Mouse (Mus musculus) stomach, embryonic 15.5 days (tissue): ENCODE results near the gene Cd3g. TPM values are rescaled to one million over a fixed set of nuclear protein-coding genes. Genes with fewer than 3 reads are reported as not detected.
"Not testable (repeated sequence)": the region's sequence is repeated elsewhere in the genome, so short reads cannot be mapped to it uniquely, and the experiment has no call there.

Experiments used
- ATAC-seq: fragments of 200-750 bp; cut with Nextera tagmentation; 2 replicates; pipeline ENCODE4 v1.8.0; 2017; ENCODE audit warnings: low read depth, moderate number of reproducible peaks, moderate TSS enrichment; ENCODE audit not compliant: insufficient read depth, low FRiP score
- H3K27ac ChIP-seq: fragments of 300-500 bp; sonication (generic); 2 replicates; pipeline ENCODE4 v1.5.1; 2015; ENCODE audit warnings: mild to moderate bottlenecking, inconsistent platforms
- H3K27me3 ChIP-seq: fragments of 300-500 bp; sonication (generic); replicated peaks from 2 replicates; pipeline ENCODE4 v1.6.1; 2015; ENCODE audit warnings: inconsistent platforms
- H3K36me3 ChIP-seq: fragments of 300-500 bp; sonication (generic); 2 replicates; pipeline ENCODE4 v1.6.1; 2015; ENCODE audit warnings: inconsistent platforms
- H3K4me1 ChIP-seq: fragments of 300-500 bp; sonication (generic); 2 replicates; pipeline ENCODE4 v1.6.1; 2015; ENCODE audit warnings: inconsistent platforms
- H3K4me2 ChIP-seq: fragments of 300-500 bp; sonication (generic); 2 replicates; pipeline ENCODE4 v1.6.1; 2015; ENCODE audit warnings: mild to moderate bottlenecking, inconsistent platforms
- H3K4me3 ChIP-seq: fragments of 300-500 bp; sonication (generic); replicated peaks from 2 replicates; pipeline ENCODE4 v1.5.1; 2015; ENCODE audit warnings: inconsistent platforms
- H3K9ac ChIP-seq: fragments of 300-500 bp; sonication (generic); 2 replicates; pipeline ENCODE4 v1.6.1; 2015; ENCODE audit warnings: inconsistent platforms
- H3K9me3 ChIP-seq: fragments of 300-500 bp; sonication (generic); 2 replicates; pipeline ENCODE4 v1.6.1; 2016; ENCODE audit warnings: inconsistent platforms
- WGBS: fragments of 180-500 bp; shearing (Covaris S2); methylation state at CpG from one replicate; pipeline ENCODE4 v1.1.7; 2015; 5-methylcytosine and 5-hydroxymethylcytosine counted together
- polyA plus RNA-seq: library from polyadenylated mRNA; unstranded; fragments of >200 nt; fragmentation: Nextera tagmentation; extraction: Ambion mirVana; gene quantifications from 2 replicates; pipeline ENCODE4 v1.2.1, GENCODE M21; 2015

Cd3g gene
- polyA plus RNA-seq, 1 experiment from 2014 or later = 1.0 TPM

DNA sequence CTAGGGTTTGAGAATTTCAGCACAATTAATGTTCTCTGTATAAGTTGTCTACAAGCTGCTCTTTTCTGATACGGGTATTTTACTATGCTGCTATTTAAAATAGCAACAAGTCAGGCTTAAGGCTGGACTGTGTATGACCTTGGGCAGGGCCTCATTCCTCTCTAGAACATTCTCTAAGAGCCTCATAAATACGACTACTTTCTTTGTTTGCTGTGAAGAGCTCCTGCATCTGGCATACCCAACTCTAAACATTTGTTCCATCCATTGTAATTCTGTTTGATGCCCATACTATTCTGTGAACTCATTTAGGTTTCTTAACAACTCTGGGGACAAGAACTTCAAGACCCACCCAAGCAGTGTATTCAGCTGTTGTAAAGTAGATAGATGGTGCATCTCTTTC, 2.8 kb upstream of the Cd3g start:
- Histone ChIP-seq H3K4me1 (no peaks in the 10 kb centered on the region), H3K4me2 (no peak overlapping the region), H3K36me3 (no peaks in the 10 kb centered on the region), H3K9me3 (no peaks in the 10 kb centered on the region), H3K27ac (no peak overlapping the region), H3K4me3 (no peak overlapping the region), H3K9ac (no peak overlapping the region), H3K27me3 (no peaks in the 10 kb centered on the region)
- WGBS = 62% methylated on average over 2 of the region's 2 CpGs
- ATAC-seq = no peak

DNA sequence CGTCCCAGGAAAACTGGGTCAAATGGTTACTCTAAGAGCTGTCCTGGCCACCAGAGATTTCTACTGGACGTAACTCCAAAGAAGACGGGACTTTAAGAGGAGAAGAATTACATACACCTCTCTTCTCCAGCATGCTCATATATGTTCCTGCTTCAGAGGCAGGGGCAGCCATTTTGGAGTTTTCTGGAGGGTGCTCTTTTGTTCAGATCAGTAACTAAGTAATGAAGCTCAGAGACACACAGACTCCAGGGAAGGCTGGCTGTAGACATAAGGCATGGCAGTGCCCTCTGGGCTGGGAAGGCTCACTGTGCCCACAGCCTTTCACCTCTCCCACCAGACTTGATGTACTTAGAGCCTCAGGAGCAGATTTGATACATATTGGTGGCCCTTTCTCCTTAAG, 2.3 kb upstream of the Cd3g start:
- Histone ChIP-seq H3K4me3 (no peak overlapping the region), H3K27me3 (no peaks in the 10 kb centered on the region), H3K36me3 (no peaks in the 10 kb centered on the region), H3K4me2 (no peak overlapping the region), H3K4me1 (no peaks in the 10 kb centered on the region), H3K9me3 (no peaks in the 10 kb centered on the region), H3K27ac (no peak overlapping the region), H3K9ac (no peak overlapping the region)
- 84% methylated on average over 3 of the region's 3 CpGs for WGBS
- ATAC-seq = no peak

DNA sequence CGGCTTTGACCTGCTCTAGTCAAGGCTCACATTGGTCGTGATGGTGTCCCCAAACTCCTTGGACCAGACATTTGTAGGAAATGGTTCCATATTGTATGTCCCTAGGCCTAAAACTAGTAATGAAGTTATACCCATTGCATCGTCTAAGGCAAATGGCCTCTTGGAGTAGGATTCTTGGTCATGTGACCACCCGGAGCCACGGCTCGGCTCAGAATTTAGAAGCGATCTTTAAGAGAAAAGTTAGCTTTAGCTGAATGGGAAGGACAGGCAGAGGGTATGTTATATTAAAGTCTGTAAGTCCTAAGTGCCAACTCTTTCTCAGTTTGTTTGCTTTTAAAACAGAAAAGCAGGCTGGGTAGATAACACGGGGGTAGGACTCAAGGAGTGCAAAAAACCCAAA, 1.9 kb upstream of the Cd3g start:
- Histone ChIP-seq H3K4me1 (no peaks in the 10 kb centered on the region), H3K27ac (no peak overlapping the region), H3K9me3 (no peaks in the 10 kb centered on the region), H3K4me2 (no peak overlapping the region), H3K27me3 (no peaks in the 10 kb centered on the region), H3K9ac (no peak overlapping the region), H3K36me3 (no peaks in the 10 kb centered on the region), H3K4me3 (no peak overlapping the region)
- 83% methylated on average over 8 of the region's 8 CpGs for WGBS
- no peak for ATAC-seq

DNA sequence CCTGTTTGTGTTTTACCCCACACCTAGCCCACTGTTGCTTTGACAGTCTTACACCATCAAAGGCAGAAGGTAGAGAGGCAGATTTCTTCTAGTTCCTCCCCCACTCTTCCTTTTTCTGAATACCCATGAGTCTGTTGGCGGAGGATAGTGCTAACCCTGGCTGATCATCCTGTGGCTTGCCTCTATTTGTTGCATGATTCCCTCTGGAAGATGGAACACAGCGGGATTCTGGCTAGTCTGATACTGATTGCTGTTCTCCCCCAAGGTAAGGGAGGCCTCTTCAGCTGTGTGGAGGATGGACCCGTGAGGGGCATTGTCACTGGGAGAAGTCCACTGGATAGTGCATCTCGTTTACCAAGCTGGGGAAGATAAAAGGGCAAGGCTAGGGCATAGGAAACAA, 1.4 kb upstream of the Cd3g start, which contains the start of gene Cd3d:
TSS of gene Cd3d (plus strand) at position 111 of the 400 bp plus-strand sequence.
- no peaks in the 10 kb centered on the region for H3K27me3 ChIP-seq
- no peak within 1 kb of the TSS for H3K4me3 ChIP-seq
- WGBS = 73% methylated on average over 4 of the region's 4 CpGs
- no peaks in the 10 kb centered on the region for H3K36me3 ChIP-seq
- no peak within 1 kb of the TSS for H3K9ac ChIP-seq
- no peak within 1 kb of the TSS for H3K4me2 ChIP-seq
- H3K4me1 ChIP-seq = no peaks in the 10 kb centered on the region
- H3K9me3 ChIP-seq = no peaks in the 10 kb centered on the region
- ATAC-seq = no peak
- no peak within 1 kb of the TSS for H3K27ac ChIP-seq

DNA sequence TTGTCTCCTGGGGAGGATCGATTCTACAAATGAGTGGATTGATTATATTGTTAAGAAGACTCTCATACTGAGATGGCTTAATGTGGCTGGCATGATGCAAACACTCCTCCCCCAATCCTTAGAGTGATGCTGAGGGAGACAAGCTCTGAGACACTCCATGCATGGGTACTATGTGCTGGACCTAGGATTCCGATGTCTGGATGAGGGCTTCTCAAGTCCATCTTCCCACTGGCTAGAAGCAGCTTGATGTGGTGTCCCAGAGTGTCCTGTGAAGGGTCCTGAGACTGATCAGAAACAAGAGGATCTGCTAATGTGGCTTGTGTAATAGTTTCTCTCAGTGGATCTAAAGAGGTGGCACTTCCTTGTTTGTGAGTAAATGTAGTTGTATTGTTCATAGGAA, 873 bp upstream of the Cd3g start:
- no peaks in the 10 kb centered on the region for H3K27me3 ChIP-seq
- H3K9me3 ChIP-seq = no peaks in the 10 kb centered on the region
- no peak for ATAC-seq
- no peak overlapping the region for H3K27ac ChIP-seq
- H3K4me2 ChIP-seq = no peak overlapping the region
- no peak overlapping the region for H3K4me3 ChIP-seq
- 85% methylated on average over 2 of the region's 2 CpGs for WGBS
- no peaks in the 10 kb centered on the region for H3K36me3 ChIP-seq
- H3K9ac ChIP-seq = no peak overlapping the region
- no peaks in the 10 kb centered on the region for H3K4me1 ChIP-seq

DNA sequence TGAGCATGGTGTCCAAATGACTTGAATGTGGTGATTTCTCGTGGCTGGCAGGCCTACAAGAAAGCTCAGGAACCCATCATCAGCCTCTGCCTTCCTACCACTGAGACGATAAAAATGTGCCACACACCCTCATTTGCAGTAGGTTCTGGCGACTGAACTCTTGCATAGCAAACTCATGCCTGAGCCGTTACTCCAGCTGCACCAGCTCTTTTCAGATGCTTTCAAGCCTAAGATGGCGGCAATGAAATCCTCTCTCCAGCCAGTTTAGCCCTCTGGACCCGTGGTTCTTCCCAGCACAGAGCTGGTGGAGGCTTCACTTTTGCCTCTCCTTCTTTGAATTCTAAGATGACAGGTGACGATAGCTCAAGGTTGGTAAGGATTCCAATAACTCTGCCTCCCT, 425 bp downstream of the Cd3g start:
- Histone ChIP-seq H3K36me3 (no peaks in the 10 kb centered on the region), H3K4me2 (no peak overlapping the region), H3K4me1 (no peaks in the 10 kb centered on the region), H3K9me3 (no peaks in the 10 kb centered on the region), H3K27me3 (no peaks in the 10 kb centered on the region), H3K27ac (no peak overlapping the region), H3K9ac (no peak overlapping the region), H3K4me3 (no peak overlapping the region)
- ATAC-seq = no peak
- WGBS = 74% methylated on average over 7 of the region's 7 CpGs

DNA sequence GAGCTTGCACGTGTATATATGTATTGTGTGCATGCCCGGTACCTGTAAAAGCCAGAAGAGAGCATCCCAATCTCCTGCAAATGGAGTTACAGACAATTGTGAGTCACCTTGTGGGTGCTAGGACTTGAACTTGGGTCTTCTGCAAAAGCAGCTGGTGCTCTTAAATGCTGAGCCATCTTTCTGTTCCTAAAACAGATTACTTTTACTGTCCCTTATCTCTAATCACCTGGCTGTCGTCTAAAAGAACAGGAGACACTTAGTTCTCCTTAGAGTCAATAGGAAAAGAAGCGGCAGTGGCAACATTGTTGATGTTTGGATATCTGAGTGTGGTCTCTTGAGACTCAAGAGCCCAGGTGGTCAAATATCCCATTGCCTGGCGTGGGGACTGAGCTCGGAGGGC, 2.4 kb downstream of the Cd3g start:
- H3K9me3 ChIP-seq = no peaks in the 10 kb centered on the region
- H3K27me3 ChIP-seq = no peaks in the 10 kb centered on the region; the same call in 1 of the 2 replicates
- no peak overlapping the region for H3K9ac ChIP-seq
- H3K4me2 ChIP-seq = no peak overlapping the region
- no peaks in the 10 kb centered on the region for H3K4me1 ChIP-seq
- no peak overlapping the region for H3K4me3 ChIP-seq
- H3K36me3 ChIP-seq = no peaks in the 10 kb centered on the region
- no peak overlapping the region for H3K27ac ChIP-seq
- no peak for ATAC-seq
- 71% methylated on average over 6 of the region's 6 CpGs for WGBS

DNA sequence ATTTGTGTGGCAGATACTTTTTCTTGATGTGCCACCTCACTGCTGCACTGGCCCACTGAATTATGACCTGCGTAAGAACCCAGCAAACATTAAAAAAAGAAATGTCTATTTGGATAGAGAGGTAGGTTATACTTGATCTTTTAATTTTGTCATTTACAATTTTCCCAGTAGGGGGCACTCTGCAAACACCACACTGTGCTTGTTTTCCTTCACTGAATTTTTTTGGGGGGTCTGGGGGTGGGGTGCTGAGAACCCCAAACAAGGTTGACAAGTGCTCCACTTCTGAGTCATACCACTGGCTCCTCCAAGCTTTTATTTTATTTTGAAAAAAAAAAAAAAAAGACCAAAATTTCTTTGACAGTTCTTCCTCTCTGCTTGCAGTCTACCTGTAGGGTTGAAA, 10.8 kb downstream of the Cd3g start:
- Histone ChIP-seq H3K4me2 (no peak overlapping the region), H3K27ac (no peak overlapping the region), H3K9me3 (no peaks in the 10 kb centered on the region), H3K36me3 (no peaks in the 10 kb centered on the region), H3K4me1 (peaks cover 7% of the 10 kb centered on the region), H3K27me3 (no peaks in the 10 kb centered on the region; the same call in 1 of the 2 replicates), H3K4me3 (no peak overlapping the region), H3K9ac (no peak overlapping the region)
- no peak for ATAC-seq
- WGBS = 61% methylated on average over 1 of the region's 1 CpGs

DNA sequence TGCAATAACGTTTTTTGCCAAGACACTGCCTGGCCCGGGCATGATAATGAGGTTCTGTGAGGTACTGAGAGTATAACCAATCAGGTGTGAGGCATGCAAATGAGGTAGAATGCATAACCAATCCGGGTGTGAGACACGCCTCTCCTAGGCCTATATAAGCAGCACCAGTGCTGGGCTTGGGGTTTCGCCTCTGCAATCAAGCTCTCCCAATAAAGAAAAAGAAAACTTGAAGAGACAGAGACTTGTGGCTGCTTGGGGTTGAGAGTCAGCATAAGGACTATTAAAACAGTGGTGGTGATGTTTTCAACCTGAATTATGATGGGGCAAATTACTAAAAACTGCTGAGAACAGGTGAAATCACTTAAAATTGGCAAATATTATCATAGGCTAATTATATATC, 12.5 kb downstream of the Cd3g start:
- H3K4me1 ChIP-seq = peaks cover 11% of the 10 kb centered on the region
- 76% methylated on average over 5 of the region's 5 CpGs for WGBS
- not testable (repeated sequence) for H3K4me3 ChIP-seq, H3K9me3 ChIP-seq, H3K36me3 ChIP-seq, H3K27ac ChIP-seq, H3K27me3 ChIP-seq, H3K9ac ChIP-seq, H3K4me2 ChIP-seq, ATAC-seq

DNA sequence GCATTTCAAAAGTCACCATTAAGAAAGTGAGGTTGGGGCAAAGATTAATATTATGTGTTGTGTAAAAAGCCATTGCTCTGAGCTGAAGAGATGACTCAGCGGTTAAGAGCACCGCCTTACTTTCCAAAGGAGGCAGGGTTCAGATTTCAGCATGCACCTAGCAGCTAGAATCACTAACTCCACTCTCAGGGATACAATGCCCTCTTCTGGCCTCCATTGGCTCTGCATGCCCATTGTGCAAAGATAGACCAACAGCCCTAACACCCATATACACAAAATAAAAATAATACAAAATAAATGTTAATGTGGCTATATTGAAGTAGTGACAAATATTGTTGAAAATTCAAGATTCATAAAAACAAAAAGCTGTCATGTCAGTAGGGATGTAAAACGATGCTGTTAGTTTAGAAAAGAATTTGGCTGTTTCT, 13.4 kb downstream of the Cd3g start:
- no peak overlapping the region for H3K9ac ChIP-seq
- ATAC-seq = peak; percentile 54; the same call in 1 of the 2 replicates

DNA sequence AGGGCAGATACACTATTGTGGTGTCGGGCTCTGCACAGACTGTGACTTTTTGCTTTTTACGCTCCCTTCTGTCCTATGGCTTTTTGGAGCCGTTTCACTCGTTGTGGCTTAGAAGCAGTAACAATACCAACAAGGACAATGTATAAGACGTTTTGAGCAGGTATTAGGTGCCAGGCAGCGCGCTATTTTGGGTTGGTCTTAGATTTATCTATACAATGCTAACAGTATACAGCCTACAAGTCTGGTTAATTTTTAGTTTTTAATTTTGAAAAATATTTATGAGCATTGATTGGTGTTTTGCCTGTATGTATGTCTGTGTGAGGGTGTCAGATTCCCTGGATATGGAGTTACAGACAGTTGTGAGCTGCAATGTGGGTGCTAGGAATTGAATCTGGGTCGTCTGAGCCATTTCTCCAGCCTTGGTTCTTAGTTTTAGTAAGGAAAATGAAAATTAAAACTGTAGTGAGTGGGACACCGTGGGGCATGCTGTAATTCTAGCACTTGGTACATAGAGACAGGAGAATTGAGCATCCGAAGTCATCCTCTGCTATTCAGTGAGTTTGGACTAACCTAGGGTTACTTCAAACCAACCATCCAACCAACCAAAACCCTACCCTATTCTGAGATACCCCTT, 14.3 kb downstream of the Cd3g start:
- Histone ChIP-seq H3K4me2 (peak overlapping the region; percentile 80), H3K9me3 (no peaks in the 10 kb centered on the region), H3K36me3 (peaks cover 3% of the 10 kb centered on the region; the same call in 1 of the 2 replicates), H3K4me1 (peaks cover 11% of the 10 kb centered on the region), H3K27ac (peak overlapping the region; percentile 49; the same call in 1 of the 2 replicates), H3K4me3 (peak overlapping the region; percentile 94), H3K9ac (no peak overlapping the region; the same call in 1 of the 2 replicates), H3K27me3 (no peaks in the 10 kb centered on the region; the same call in 1 of the 2 replicates)
- no peak for ATAC-seq
- WGBS = 12% methylated on average over 10 of the region's 10 CpGs

More for the DNA sequence above, 13.4 kb downstream of the Cd3g start:
- Histone ChIP-seq H3K9me3 (no peaks in the 10 kb centered on the region), H3K36me3 (no peaks in the 10 kb centered on the region), H3K4me3 (no peak overlapping the region), H3K27me3 (no peaks in the 10 kb centered on the region; the same call in 1 of the 2 replicates), H3K4me2 (no peak overlapping the region), H3K4me1 (peaks cover 11% of the 10 kb centered on the region), H3K27ac (no peak overlapping the region)
- 28% methylated on average over 3 of the region's 3 CpGs for WGBS

DNA sequence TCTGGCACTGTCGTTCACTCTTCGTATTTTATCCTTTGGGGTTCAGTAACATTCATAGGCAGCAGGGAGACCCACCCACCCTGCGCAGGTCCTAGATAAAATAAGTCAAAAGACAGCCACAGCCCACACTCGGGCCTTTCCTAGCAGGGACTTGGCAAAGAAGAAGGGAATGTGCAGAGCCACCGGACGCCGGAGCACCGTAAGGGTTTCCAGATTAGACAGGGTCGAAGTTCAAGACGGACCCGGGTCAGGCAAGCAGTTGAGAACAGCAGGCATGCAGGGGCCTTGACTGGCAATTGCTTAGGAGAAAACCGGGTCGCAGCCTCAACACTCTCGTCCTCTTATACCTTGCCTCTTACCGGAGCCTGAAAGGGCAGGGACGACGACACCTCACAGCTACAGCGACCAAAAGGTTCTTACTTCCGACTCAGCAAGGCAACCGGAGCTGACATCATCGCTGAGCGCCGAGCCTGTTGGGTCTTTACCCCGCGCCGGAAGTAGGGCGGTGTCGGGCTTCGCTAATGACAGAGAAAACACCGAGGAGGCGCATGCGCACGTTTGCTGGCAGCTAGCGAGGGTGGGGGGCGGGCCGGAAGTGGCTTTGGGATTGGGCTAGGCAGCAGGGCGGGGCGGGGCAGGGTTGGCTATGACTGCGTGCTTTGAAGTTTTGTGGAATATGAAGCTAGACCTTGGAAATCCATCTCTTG, 15.0 kb downstream of the Cd3g start, which contains the start of gene Ube4a:
TSS of gene Ube4a (minus strand) at position 475 of the 707 bp plus-strand sequence.
- Histone ChIP-seq H3K4me2 (peak within 1 kb of the TSS; percentile 80), H3K36me3 (peaks cover 8% of the 10 kb centered on the region; the same call in 1 of the 2 replicates), H3K9ac (peak within 1 kb of the TSS; percentile 71; the same call in 1 of the 2 replicates), H3K27me3 (no peaks in the 10 kb centered on the region; the same call in 1 of the 2 replicates), H3K9me3 (no peaks in the 10 kb centered on the region), H3K4me1 (peaks cover 11% of the 10 kb centered on the region), H3K4me3 (peak within 1 kb of the TSS; percentile 94), H3K27ac (peak within 1 kb of the TSS; percentile 62)
- WGBS = under 1% methylated on average over 39 of the region's 39 CpGs
- ATAC-seq = peak; percentile 96
